ENCODE assay signal across 9 mouse cellular contexts in genomic region chr2:136057861-136058331, GRCm38 (mm10). TPM values are rescaled to one million over a fixed set of nuclear protein-coding genes. Genes with fewer than 3 reads are reported as not detected.
DNase-seq lines count a peak whose midpoint lies in the region; ATAC-seq lines count a peak whose summit lies in the region.
"Had no signal": no experiment of that assay in that cellular context is flagged by ENCODE, and none has a peak within 500 bp of the region (broad histone marks: within the 10 kb centered on the region; RNA-seq: fewer than 3 reads in every experiment).

No protein-coding gene starts in this region.

- no peak for ATAC-seq in heart, embryonic 16.5 days (replicated peaks; ENCODE audit: extremely low read depth, insufficient read depth, low FRiP score)
- 0 out of 2 replicates have a peak, but pooled peaks have one; percentile 31 for ATAC-seq in megakaryocyte progenitor cell, adult 5-6 weeks (replicated peaks; ENCODE audit: poor library complexity)
- ATAC-seq in stomach, embryonic 15.5 days (ENCODE audit: insufficient read depth, low FRiP score, low read depth): no peak

- peak overlapping the region; percentile 40 for H3K4me2 ChIP-seq in heart, embryonic 16.5 days (ENCODE audit: low read depth, low read length)
- peak overlapping the region; percentile 36 for H3K4me2 ChIP-seq in stomach, embryonic 15.5 days
- H3K4me2 ChIP-seq: liver, embryonic 13.5 days had no signal

- DNase-seq in left cerebral cortex, adult 18-20 months (ENCODE audit: low spot score in 2 of 2): peak; percentile 45 to 64
- no peak for DNase-seq in left cerebral cortex, postnatal 4 days
- peak; percentile 36 for DNase-seq in embryo, embryonic 9.5 days (ENCODE audit: extremely low spot score)
- DNase-seq in spleen, postnatal 36 days (ENCODE audit: low spot score in 2 of 2): no peak
- DNase-seq in thymus, postnatal 25 days: no peak
- DNase-seq: liver, embryonic 13.5 days had no signal

- peaks cover 41% of the 10 kb centered on the region for H3K27me3 ChIP-seq in heart, embryonic 16.5 days (ENCODE audit: control insufficient read depth, insufficient read depth, low read length)
- H3K27me3 ChIP-seq in stomach, embryonic 15.5 days (replicated peaks): peaks cover 34% of the 10 kb centered on the region

- intact Hi-C loops in left cerebral cortex, postnatal 4 days (cut with DNase I): no loop called here

- no peak overlapping the region for H3K9ac ChIP-seq in heart, embryonic 16.5 days (ENCODE audit: low read length)
- no peak overlapping the region for H3K9ac ChIP-seq in stomach, embryonic 15.5 days
- H3K9ac ChIP-seq: liver, embryonic 13.5 days had no signal

- H3K4me3 ChIP-seq in heart, embryonic 16.5 days (ENCODE audit: low read length): 0 out of 2 replicates have a peak overlapping the region, but pooled peaks have one; percentile 12
- H3K4me3 ChIP-seq in stomach, embryonic 15.5 days (replicated peaks): no peak overlapping the region
- H3K4me3 ChIP-seq: liver, embryonic 13.5 days had no signal

- WGBS in heart, embryonic 16.5 days: 6% methylated on average over 19 of the region's 19 CpGs
- WGBS in stomach, embryonic 15.5 days: 5% methylated on average over 19 of the region's 19 CpGs

- no peaks in the 10 kb centered on the region for H3K36me3 ChIP-seq in heart, embryonic 16.5 days (ENCODE audit: control insufficient read depth, insufficient read depth)
- no peaks in the 10 kb centered on the region for H3K36me3 ChIP-seq in stomach, embryonic 15.5 days
- H3K36me3 ChIP-seq: liver, embryonic 13.5 days had no signal

- no peaks in the 10 kb centered on the region for H3K9me3 ChIP-seq in heart, embryonic 16.5 days (replicated peaks; ENCODE audit: control insufficient read depth, low read length)
- H3K9me3 ChIP-seq in stomach, embryonic 15.5 days: no peaks in the 10 kb centered on the region
- H3K9me3 ChIP-seq: liver, embryonic 13.5 days had no signal

- no peak overlapping the region for H3K27ac ChIP-seq in heart, embryonic 16.5 days (ENCODE audit: low read length)
- H3K27ac ChIP-seq in stomach, embryonic 15.5 days: no peak overlapping the region
- H3K27ac ChIP-seq: liver, embryonic 13.5 days had no signal

- no peaks in the 10 kb centered on the region for H3K4me1 ChIP-seq in heart, embryonic 16.5 days (ENCODE audit: control insufficient read depth, insufficient read depth, low read length)
- peaks cover 3% of the 10 kb centered on the region; the same call in 1 of the 2 replicates for H3K4me1 ChIP-seq in stomach, embryonic 15.5 days
- H3K4me1 ChIP-seq: liver, embryonic 13.5 days had no signal

RNA-seq across cellular contexts. Expression of gene Lamp5, which starts 5.9 kb away (rescaled TPM):
- 100 to 1,000 TPM; 232 to 299 TPM for total RNA-seq in left cerebral cortex, adult 18-20 months (2021)
- 1 to 10 TPM; 6.9 to 7.7 TPM for total RNA-seq in left cerebral cortex, postnatal 4 days (2021)
- not detected in 2 replicates for polyA plus RNA-seq in heart, embryonic 16.5 days (2015; fragmentation: Nextera tagmentation; extraction: Ambion mirVana)
- total RNA-seq in megakaryocyte progenitor cell, adult 5-6 weeks (2015): not detected in 2 replicates
- not detected in 2 replicates for total RNA-seq in megakaryocyte progenitor cell, adult 5-6 weeks (2017)
- 0.48 and 0.90 TPM in 2 replicates for polyA plus RNA-seq in stomach, embryonic 15.5 days (2015; fragmentation: Nextera tagmentation; extraction: Ambion mirVana)

Comparison
In these comparisons a context has a peak if more than half of its experiments do, and no peak if none do; other contexts are left out.
1. DNase-seq: peak in left cerebral cortex, adult 18-20 months (2 of 2) and embryo, embryonic 9.5 days (single experiment); none in left cerebral cortex, postnatal 4 days (single experiment), spleen, postnatal 36 days (0 of 2) and thymus, postnatal 25 days (single experiment).
2. RNA of gene Lamp5, which starts 5.9 kb away (total RNA-seq): 232 to 299 TPM in left cerebral cortex, adult 18-20 months; 6.9 to 7.7 TPM in left cerebral cortex, postnatal 4 days and not detected in megakaryocyte progenitor cell, adult 5-6 weeks; every median in the first group is over 10 times any median in the second.